Mouse (Mus musculus) lung, postnatal 0 days (tissue): ENCODE measurements around the gene Ripor1. TPM values are rescaled to one million over a fixed set of nuclear protein-coding genes. Genes with fewer than 3 reads are reported as not detected.
"Not testable (repeated sequence)": the region's sequence is repeated elsewhere in the genome, so short reads cannot be mapped to it uniquely, and the experiment has no call there.

Experiments used
- ATAC-seq: fragments of 200-750 bp; cut with Nextera tagmentation; 2 replicates; pipeline ENCODE4 v1.8.0; 2017; ENCODE audit warnings: moderate library complexity
- DNase-seq: peaks from one replicate; pipeline ENCODE4 v3.0.0-alpha.2; 2016; ENCODE audit warnings: low spot score
- H3K27ac ChIP-seq: fragments of 300-500 bp; sonication (generic); 2 replicates; pipeline ENCODE4 v1.5.1; 2014; ENCODE audit warnings: antibody characterized with exemption, mild to moderate bottlenecking, low read length, mixed read lengths
- H3K27me3 ChIP-seq: fragments of 300-500 bp; sonication (generic); replicated peaks from 2 replicates; pipeline ENCODE4 v1.6.1; 2014; ENCODE audit warnings: low read length, mixed read lengths; ENCODE audit not compliant: insufficient read depth
- H3K36me3 ChIP-seq: fragments of 300-500 bp; sonication (generic); 2 replicates; pipeline ENCODE4 v1.6.1; 2014; ENCODE audit warnings: low read length, mixed read lengths; ENCODE audit not compliant: insufficient read depth
- H3K4me1 ChIP-seq: fragments of 300-500 bp; sonication (generic); 2 replicates; pipeline ENCODE4 v1.6.1; 2014; ENCODE audit warnings: antibody characterized with exemption, low read depth, low read length, mixed read lengths; ENCODE audit not compliant: insufficient read depth
- H3K4me2 ChIP-seq: fragments of 300-500 bp; sonication (generic); replicated peaks from 2 replicates; pipeline ENCODE4 v1.6.1; 2014; ENCODE audit warnings: low read depth, mild to moderate bottlenecking, low read length, moderate library complexity, mixed read lengths
- H3K4me3 ChIP-seq: fragments of 300-500 bp; sonication (generic); 2 replicates; pipeline ENCODE4 v1.5.1; 2014; ENCODE audit warnings: low read depth, low read length
- H3K9ac ChIP-seq: fragments of 300-500 bp; sonication (generic); replicated peaks from 2 replicates; pipeline ENCODE4 v1.6.1; 2014; ENCODE audit warnings: low read depth, mild to moderate bottlenecking
- H3K9me3 ChIP-seq: fragments of 300-500 bp; sonication (generic); 2 replicates; pipeline ENCODE4 v1.6.1; 2016; ENCODE audit warnings: low read length, mixed read lengths
- CTCF ChIP-seq: IDR thresholded peaks from 2 replicates; pipeline ENCODE4 v1.5.1; 2016; ENCODE audit warnings: antibody characterized with exemption, mild to moderate bottlenecking
- EP300 ChIP-seq: IDR thresholded peaks from 2 replicates; pipeline ENCODE4 v1.6.1; 2016; ENCODE audit warnings: antibody characterized with exemption, mild to moderate bottlenecking, control low read depth
- WGBS: fragments of 180-500 bp; shearing (Covaris S2); extraction: QIAGEN DNeasy Blood & Tissue Kit; methylation state at CpG from one replicate; pipeline ENCODE4 v1.1.7; 2014; 5-methylcytosine and 5-hydroxymethylcytosine counted together
- polyA plus RNA-seq: library from polyadenylated mRNA; unstranded; fragments of >200 nt; fragmentation: Nextera tagmentation; extraction: Ambion mirVana; gene quantifications from 2 replicates; pipeline ENCODE4 v1.2.1, GENCODE M21; 2015

Ripor1 gene
- 25.5 and 28.5 TPM in 2 replicates for polyA plus RNA-seq

GRCm38 (mm10) chr8:105604804-105605381, at the start of gene Ripor1:
Gene Ripor1 (plus strand): TSS chr8:105605255.
- peak; percentile 87 for DNase-seq
- 0 out of 2 replicates have a peak, but pooled peaks cover 4% of the 10 kb centered on the region for H3K4me1 ChIP-seq
- TF ChIP-seq EP300 (no peak), CTCF (peak; percentile 67)
- WGBS = 1% methylated on average over 16 of the region's 42 CpGs
- H3K36me3 ChIP-seq = no peaks in the 10 kb centered on the region
- H3K9ac ChIP-seq = peak within 1 kb of the TSS; percentile 90
- peak; percentile 82 for ATAC-seq
- peak within 1 kb of the TSS; percentile 71 for H3K4me2 ChIP-seq
- H3K27ac ChIP-seq = peak within 1 kb of the TSS; percentile 92
- H3K27me3 ChIP-seq = no peaks in the 10 kb centered on the region
- H3K4me3 ChIP-seq = peak within 1 kb of the TSS; percentile 72
- no peaks in the 10 kb centered on the region for H3K9me3 ChIP-seq

DNA sequence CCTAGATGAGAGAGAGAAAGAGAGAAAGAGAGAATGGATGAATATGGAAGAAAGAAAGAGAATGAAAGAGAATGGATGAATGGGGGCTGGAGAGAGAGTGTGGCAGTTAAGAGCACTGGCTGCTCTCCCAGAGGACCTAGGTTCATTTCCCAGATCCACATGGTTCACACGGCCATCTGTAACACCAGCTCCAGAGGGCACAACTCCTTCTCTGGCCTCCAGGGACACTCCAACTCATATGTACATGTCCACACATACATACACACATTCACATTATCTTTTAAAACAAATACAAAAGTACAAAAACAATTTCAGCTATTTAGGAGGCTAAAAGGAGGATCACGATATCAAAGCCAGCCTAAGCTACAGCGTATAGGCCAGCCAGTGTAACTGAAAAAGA, 42.2 kb upstream of the Ripor1 start:
- H3K9me3 ChIP-seq = no peaks in the 10 kb centered on the region
- H3K4me1 ChIP-seq = peaks cover 16% of the 10 kb centered on the region; the same call in 1 of the 2 replicates
- H3K27me3 ChIP-seq = no peaks in the 10 kb centered on the region
- H3K4me2 ChIP-seq = no peak overlapping the region
- DNase-seq (no peak), ATAC-seq (no peak)
- no peak for TF ChIP-seq EP300
- TF ChIP-seq CTCF = no peak
- no peaks in the 10 kb centered on the region for H3K36me3 ChIP-seq
- H3K4me3 ChIP-seq = no peak overlapping the region
- no peak overlapping the region for H3K9ac ChIP-seq
- 79% methylated on average over 3 of the region's 3 CpGs for WGBS
- no peak overlapping the region for H3K27ac ChIP-seq

DNA sequence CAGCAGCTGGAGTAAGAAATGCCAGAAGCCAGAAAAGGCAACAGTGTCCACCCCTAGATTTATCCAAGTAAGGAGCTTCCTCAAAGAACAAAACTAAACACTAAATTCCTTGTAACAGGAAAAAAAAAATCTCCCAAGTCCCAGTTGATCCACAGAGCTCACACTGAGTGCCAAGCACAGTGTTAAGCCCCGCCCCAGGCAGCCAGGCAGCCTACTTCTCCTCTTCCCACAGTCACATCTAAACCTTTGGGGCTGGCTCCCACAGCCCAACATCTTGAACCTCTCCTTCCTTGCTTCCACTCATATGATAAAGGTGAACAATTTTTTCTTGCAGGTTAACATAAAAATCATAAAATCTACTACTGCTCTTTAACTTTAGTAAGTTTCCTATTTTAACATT, 41.2 kb upstream of the Ripor1 start:
- H3K27ac ChIP-seq = no peak overlapping the region
- DNase-seq (peak; percentile 26), ATAC-seq (no peak)
- TF ChIP-seq CTCF (no peak), EP300 (no peak)
- H3K9me3 ChIP-seq = no peaks in the 10 kb centered on the region
- no peaks in the 10 kb centered on the region for H3K36me3 ChIP-seq
- no peak overlapping the region for H3K4me3 ChIP-seq
- H3K9ac ChIP-seq = no peak overlapping the region; the same call in 1 of the 2 replicates
- H3K27me3 ChIP-seq = no peaks in the 10 kb centered on the region
- H3K4me2 ChIP-seq = no peak overlapping the region
- H3K4me1 ChIP-seq = peaks cover 16% of the 10 kb centered on the region; the same call in 1 of the 2 replicates
- 85% methylated on average over 1 of the region's 1 CpGs for WGBS

DNA sequence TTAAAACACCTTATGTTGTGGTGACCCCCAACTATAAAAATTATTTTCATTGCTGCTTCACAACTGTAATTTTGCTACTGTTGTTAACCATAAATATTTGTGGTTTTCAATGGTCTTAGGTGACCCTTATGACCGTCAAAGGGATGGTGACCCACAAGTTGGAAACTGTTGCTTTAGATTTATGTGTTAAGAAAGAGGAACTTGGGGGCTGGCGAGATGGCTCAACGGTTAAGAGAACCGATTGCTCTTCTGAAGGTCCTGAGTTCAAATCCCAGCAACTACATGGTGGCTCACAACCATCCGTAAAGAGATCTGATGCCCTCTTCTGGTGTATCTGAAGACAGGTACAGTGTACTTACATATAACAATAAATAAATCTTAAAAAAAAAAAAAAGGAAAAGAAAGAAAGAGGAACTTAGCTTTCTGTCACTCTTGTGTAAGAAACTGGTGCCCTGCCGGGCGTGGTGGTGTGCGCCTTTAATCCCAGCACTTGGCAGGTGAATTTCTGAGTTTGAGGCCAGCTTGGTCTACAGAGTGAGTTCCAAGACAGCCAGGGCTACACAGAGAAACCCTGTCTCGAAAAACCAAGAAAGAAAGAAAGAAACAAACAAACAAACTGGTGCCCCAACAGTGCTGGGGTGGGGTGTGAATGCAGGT, 40.4 kb upstream of the Ripor1 start:
- H3K4me1 ChIP-seq = peaks cover 16% of the 10 kb centered on the region; the same call in 1 of the 2 replicates
- not testable (repeated sequence) for ATAC-seq, H3K27me3 ChIP-seq, H3K36me3 ChIP-seq, H3K9me3 ChIP-seq, DNase-seq
- H3K4me3 ChIP-seq = peak overlapping the region; percentile 88
- WGBS = 78% methylated on average over 9 of the region's 9 CpGs
- peak overlapping the region; percentile 95; the same call in 1 of the 2 replicates for H3K27ac ChIP-seq
- peak overlapping the region; percentile 87 for H3K9ac ChIP-seq
- peak overlapping the region; percentile 83 for H3K4me2 ChIP-seq

DNA sequence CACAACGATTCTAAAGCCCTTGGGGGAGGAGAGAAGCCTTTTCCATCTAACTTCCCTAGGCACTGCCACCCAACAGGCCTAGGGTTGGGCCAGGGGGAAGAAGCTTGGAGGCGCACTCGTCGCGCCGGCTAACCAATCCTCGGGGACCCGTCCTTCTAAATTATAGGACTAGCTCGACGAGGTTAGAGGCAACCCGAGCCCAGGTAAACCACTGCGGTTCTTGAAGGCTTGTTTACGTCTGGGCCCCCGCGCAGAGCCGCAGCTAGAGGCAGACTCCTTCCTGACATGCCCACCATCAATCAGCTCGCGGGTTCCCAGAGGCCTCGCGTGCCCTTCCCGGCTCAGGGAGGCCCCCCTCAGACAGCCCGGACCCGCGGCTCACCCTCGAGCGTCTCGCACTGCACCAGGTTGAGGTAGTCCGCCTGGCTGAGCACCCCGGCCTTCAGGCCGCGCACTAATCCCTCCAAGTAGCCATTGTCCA, 39.6 kb upstream of the Ripor1 start:
- H3K9me3 ChIP-seq = no peaks in the 10 kb centered on the region

DNA sequence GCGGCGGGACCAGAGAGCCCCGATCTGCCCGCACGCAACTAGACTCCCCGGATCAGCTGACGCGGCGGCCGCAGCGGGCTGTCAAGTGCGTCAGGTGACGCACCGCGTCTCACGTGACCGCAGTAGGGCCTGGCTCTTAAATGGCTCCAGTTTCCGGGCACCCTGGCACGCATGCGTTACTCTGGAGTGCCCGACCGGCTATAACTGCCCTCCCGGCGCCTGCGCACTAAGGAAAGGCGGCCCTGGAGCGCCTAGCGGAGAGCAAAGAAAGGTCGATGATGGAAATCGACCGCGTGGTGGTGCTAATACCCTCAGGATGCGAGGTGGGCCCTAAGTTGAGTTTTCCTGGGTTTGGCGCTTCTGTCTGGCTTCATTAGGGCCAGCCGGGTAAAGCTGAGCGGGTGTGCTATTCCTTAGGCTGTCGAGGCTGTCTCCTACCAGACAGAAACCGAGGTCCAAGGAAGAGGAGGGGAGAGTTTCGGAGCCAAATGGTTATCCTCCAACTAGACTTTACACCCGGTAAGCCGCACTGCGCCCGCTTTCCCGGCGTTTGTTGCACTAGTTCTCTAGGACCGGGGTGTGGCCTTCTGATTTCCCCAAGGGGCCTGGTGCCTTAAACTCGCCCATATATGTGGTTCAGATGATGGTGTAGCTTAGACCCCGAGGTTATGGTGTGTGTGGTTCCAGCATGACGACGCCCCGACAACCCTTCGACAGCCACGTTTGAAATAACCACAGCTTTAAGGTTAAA, 38.9 kb upstream of the Ripor1 start, which contains the start of gene Atp6v0d1:
Gene Atp6v0d1, minus strand, starts transcription at position 96 of the 751 bp plus-strand sequence.
- DNase-seq = peak; percentile 100
- H3K4me1 ChIP-seq = peaks cover 16% of the 10 kb centered on the region; the same call in 1 of the 2 replicates
- peak within 1 kb of the TSS; percentile 88 for H3K4me3 ChIP-seq
- no peaks in the 10 kb centered on the region for H3K9me3 ChIP-seq
- peak within 1 kb of the TSS; percentile 95 for H3K27ac ChIP-seq
- ATAC-seq = peak; percentile 98
- H3K9ac ChIP-seq = peak within 1 kb of the TSS; percentile 87
- 2% methylated on average over 51 of the region's 53 CpGs for WGBS
- H3K27me3 ChIP-seq = no peaks in the 10 kb centered on the region
- peak within 1 kb of the TSS; percentile 83 for H3K4me2 ChIP-seq
- TF ChIP-seq EP300 (no peak), CTCF (peak; percentile 93)
- H3K36me3 ChIP-seq = no peaks in the 10 kb centered on the region; the same call in 1 of the 2 replicates

More for the DNA sequence above, 39.6 kb upstream of the Ripor1 start:
- no peaks in the 10 kb centered on the region for H3K27me3 ChIP-seq
- TF ChIP-seq CTCF (peak; percentile 24; the same call in 1 of the 2 replicates), EP300 (no peak)
- H3K9ac ChIP-seq = peak overlapping the region; percentile 87
- ATAC-seq = peak; percentile 59
- H3K4me3 ChIP-seq = peak overlapping the region; percentile 88
- no peaks in the 10 kb centered on the region; the same call in 1 of the 2 replicates for H3K36me3 ChIP-seq
- peak; percentile 50 for DNase-seq
- H3K4me1 ChIP-seq = peaks cover 16% of the 10 kb centered on the region; the same call in 1 of the 2 replicates
- peak overlapping the region; percentile 95 for H3K27ac ChIP-seq
- under 1% methylated on average over 31 of the region's 31 CpGs for WGBS
- peak overlapping the region; percentile 83 for H3K4me2 ChIP-seq
